Mouse (Mus musculus) lung, postnatal 0 days (tissue): Measurements from ENCODE around the gene Asphd1.

Source experiments
- CTCF ChIP-seq: IDR thresholded peaks from 2 replicates; pipeline ENCODE4 v1.5.1; 2016; ENCODE audit warnings: antibody characterized with exemption, mild to moderate bottlenecking
- EP300 ChIP-seq: IDR thresholded peaks from 2 replicates; pipeline ENCODE4 v1.6.1; 2016; ENCODE audit warnings: antibody characterized with exemption, mild to moderate bottlenecking, control low read depth

DNA sequence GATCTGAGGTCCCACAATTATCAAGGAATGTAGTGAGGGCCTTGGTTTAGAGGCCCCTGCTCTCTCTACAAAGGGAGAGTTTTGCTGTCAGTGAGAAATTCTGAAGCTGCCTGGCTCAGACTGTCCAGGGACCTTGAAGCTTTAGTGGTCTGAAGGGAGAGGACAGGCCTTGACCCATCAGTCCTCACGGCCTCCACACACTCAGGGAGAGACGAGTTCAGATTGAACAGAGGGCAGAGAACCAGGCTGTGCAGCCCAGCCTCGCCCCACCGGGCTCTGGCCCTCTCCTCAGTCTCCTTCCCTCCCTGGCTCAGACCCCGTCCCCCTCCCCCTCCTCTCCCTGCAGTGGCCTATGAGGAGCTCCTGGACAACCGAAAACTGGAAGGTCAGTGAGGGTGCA lies 18.0 kb upstream of the Asphd1 start:
- no peak for TF ChIP-seq CTCF
- no peak for TF ChIP-seq EP300
